Mouse (Mus musculus) retina, embryonic 14.5 days (tissue): ENCODE measurements around the gene Insr.
A peak's percentile ranks its signal among the peaks of the same experiment; 100 is the strongest.
"Not testable (repeated sequence)": the region's sequence is repeated elsewhere in the genome, so short reads cannot be mapped to it uniquely, and the experiment has no call there.

Experiments
- DNase-seq: peaks from one replicate; pipeline ENCODE4 v3.0.0-alpha.2; 2015; ENCODE audit warnings: low spot score

Insr gene

GRCm38 (mm10) chr8:3230118-3231060 is 49.0 kb downstream of the Insr start:
- DNase-seq: no peak

GRCm38 (mm10) chr8:3227423-3227822 is 52.0 kb downstream of the Insr start:
- no peak for DNase-seq

- peak; percentile 26 for DNase-seq
Measured at GRCm38 (mm10) chr8:3225731-3226130, 53.7 kb downstream of the Insr start.

DNA sequence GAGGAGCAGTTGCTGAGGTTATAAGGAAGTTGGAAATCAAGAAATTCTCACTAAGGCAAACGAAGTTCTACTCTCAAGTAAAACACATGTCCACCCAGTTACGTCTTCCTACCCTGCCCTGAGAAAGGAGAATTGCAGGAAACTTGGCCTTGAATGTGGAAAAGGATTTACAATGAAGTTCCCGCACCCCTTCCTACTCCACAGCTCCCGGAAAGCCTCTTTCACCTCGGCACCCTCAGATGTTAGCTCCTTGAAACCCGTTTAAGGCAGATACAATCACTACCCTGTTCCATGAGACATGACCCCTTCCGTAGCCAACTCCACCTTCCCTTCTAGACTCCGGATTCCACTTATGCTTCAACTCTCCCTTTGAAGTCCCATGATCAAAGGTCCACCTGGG is 54.2 kb downstream of the Insr start:
- DNase-seq: no peak

DNA sequence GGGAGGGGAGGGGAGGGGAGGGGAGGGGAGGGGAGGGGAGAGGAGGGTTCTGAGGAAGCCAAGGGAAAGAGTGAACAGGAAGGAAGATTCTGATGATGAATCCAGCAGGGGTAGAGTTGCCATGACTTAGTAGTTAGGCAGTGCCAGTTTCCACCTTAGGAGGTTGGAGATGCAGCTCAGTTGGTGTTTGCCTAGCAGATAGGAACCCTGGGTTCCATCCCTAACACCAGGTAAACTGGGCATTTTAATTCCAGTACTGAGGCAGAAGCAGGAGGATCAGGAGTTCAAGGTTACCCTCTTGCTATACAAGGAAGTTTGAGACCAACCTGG is 56.8 kb downstream of the Insr start:
- DNase-seq: no peak

DNA sequence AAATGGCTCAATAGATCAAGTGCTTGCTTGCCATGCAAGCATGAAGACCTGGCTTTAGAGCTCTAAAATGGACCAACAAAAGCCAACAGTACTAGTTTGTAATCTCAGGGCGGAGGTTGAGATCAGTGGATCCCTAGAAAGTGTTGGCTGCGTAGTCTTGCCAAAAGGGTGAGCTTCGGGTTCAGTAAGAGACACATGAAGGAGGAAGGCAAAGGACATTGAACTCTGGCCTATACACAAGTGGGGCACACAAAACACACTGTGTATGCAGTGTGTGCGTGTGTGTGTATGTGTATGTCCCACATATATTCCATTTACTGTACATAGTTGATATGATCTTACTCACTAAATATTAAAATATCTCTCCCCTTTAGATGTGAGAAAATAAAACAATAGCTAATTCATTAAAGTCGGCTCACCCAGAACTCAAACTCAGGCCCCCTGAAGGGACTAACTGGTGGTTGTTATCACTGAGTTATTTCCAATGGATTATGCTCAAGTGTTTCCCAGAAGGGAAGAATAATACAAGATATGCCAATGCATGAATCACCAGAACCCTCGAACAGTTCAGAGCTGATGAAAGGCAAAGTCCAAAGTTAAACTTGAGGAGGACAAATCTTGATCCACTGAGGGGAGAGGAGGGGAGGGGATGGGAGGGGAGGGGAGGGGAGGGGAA is 57.3 kb downstream of the Insr start:
- DNase-seq: no peak

DNA sequence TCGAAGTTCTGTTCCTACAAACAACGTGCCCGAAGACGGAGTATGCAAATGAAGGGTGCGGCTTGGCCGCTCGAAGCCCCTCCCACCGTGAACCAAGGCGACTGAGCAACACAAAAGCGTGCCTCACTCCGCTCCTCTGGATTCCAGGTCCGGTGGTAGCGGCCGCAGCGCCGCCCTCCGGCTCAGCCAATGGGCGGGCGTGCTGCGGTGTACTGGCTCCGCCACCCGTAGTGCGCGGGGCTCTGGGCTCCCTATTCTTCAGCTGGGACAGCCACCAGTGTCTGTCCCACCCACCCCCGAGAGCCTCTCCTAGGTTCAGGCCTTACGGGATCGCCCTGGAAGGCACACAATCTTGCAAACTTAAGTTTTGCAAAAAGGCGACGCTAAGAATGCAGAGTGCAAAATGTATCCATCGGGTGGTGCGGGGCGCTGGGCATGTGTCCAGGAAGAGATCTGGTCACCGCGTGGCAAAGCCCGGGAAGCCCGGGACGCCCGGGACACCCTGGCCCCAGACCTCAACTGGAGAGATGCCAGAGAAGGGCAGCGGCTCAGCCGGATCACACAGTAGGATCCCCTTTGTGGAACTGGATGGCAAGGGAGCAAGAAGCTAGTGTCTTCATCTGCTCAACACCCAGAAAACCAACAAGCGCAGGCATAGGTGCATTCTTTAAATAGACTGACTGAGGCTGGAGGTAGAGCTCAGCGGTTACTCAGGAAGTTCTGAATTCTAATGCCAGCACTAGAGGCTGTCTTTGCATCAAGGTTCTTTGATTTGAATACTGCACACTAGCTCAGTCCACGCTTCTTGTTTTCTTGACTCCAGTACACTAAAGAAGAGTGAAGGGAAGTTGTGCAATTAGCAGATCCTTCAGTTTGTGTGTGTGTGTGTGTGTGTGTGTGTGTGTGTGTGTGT is 58.1 kb downstream of the Insr start:
- peak; percentile 94 for DNase-seq

DNA sequence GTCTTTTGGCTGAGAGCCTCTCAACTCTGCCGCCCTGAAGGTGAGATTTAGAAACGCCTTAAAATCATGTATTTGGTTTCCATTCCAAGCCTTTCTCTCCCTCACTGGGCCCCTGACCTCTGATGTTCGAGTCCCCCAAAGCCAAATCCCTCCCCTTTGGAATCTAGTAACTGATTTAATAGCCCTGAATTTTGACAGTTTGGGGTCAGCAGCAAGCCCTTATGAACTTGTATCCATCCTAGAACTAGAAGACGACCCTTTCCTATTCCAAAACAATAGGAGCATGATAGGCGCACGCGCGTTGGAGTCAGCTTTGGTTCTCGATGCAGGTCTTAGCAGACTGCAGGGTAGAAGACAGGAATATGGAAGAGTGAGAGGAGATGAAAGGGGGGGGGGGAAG is 58.9 kb downstream of the Insr start:
- peak; percentile 59 for DNase-seq

DNA sequence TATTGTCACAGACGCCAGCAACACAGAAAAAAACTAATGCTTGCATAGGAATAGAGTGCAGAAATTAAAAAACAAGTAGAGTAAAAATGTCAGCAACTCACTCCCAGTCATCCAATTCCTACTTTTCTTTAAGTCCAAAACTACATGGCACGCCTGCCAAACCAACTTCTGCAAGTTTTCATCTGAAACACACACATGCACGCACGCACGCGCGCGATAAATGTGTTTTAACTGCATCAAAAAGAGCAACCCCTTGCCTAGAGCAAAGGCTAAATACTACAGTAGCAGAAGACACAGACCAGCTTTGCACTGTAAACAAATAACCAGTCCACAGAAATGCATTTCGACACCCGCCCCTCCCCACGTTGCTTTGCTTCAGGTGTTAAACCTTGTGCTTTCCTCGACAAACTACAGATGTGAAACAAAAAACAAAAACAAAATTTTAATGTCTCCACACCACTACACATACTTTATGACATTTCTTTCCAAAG is 59.5 kb downstream of the Insr start:
- DNase-seq: no peak

- no peak for DNase-seq
Measured at GRCm38 (mm10) chr8:3219266-3219665, 60.2 kb downstream of the Insr start.

DNA sequence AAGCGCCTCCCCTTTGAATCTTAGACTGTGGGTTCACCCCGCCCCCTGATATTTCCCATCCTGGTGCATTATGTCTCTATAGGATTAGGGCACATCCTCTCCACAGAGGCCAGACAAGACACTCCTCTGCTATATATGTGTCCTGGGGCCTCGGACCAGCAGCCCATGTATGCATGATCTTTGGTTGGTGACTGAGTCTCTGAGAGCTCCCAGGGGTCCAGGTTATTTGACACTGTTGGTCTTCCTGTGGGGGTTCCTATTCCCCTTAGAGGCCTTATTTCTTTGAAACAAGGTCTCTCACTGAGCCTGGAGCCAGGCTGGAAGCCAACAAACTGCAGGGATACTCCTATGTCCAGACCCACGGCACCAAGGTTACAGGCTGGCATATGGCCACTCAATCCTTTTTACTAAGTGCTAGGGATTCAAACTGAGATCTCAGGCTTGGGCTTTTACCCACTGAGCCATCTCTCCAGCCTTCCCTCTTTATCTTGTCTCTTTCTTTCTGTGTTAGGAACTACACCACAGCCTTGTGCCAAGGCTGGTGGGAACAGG is 62.8 kb downstream of the Insr start:
- DNase-seq: no peak

DNA sequence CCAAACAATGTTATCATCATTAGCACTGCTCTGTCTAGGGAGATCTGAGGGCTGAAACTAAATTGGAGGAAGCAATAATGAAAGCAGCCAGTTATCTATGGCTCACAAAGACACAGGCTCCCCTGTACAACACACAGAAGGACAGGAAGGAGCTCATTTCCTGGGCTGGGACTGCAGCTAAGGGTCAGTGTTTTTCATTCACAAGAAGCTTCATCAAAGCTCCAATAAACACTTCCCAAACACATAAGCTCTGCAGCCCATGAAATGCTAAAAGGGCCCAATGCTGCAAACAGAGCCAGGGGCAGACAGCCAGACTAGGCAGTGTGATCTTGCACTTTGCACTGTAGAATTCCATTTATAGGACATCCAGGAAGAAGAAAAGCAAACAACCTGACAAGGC is 63.9 kb downstream of the Insr start:
- peak; percentile 27 for DNase-seq

DNA sequence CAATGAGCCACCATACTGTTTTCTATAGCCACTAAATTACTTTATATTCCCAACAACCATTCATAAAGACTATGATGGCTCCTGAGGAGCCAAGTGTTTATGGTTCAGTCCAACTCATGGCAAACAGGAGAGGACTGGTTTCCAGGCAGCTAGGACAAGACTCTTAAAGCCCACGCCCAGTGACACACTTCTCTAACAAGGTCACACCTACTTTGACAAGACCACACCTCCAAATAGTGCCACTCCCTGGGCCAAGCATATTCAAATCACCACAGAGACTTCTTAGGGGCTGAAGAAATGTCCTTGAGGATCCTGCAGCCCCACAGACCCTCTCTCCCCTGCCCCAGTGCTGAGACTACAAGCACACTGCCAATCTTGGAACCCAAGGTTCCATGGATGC is 64.8 kb downstream of the Insr start:
- DNase-seq: no peak

DNA sequence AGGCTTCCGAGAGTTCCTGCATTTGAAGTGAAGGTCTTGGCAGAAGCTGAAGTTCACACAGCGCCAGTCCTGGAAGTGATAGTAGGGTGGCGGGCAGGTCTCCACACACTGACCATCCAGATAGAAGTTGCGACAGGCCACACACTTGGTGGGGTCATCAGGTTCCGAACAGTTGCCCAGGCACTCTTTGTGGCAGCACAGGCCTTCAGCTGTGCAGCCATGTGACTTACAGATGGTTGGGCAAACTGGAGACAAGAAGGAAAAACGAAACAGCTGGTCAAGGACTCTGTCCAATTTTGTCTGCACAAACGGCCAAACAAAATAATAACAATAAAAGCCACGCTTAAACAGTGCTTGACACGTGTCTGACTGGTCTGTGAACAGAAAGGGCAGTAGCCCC is 68.0 kb downstream of the Insr start:
- DNase-seq: no peak

GRCm38 (mm10) chr8:3209960-3210359 is 69.5 kb downstream of the Insr start:
- DNase-seq: no peak

DNA sequence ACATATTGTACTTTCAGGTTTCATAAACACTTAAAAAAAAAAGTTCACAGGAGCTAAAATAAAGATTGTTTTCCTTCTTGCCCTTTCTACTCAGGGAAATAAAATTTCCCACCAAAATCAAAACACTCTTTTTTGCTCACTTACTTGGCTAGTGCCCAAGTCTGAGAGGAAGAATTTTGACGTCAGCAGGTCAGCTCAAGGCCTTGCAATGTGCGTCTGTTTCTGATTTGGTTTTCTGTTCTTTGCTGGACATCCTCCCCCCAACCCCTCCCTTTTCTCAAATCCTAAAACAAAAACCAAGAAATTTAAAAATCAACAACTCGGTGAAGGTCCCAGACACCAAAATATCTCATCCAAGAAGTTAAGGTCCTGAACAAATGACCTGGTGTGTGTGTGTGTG is 70.1 kb downstream of the Insr start:
- DNase-seq: no peak

DNA sequence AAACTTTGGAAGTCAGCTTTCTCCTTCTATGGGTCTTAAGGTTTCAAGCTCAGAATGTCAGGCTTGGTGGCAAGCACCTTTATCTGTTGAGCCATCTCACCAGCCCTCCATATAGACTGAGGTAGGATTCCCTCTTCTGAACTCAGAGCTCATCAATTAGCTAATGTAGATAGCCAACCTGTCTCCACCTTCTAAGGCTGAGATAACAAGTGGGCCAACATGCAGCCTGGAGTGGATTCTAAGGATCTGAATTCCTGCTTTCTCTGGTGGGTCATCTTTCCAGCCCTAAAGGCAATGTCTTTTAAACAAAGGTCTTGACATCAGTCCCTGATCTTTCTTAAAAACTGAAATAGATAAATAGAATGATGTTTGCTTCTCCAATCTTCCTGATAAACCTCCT is 70.7 kb downstream of the Insr start:
- DNase-seq: no peak

GRCm38 (mm10) chr8:3204758-3205443 is 74.5 kb downstream of the Insr start:
- no peak for DNase-seq

- DNase-seq: no peak
Measured at GRCm38 (mm10) chr8:3202792-3203191, 76.6 kb downstream of the Insr start.

DNA sequence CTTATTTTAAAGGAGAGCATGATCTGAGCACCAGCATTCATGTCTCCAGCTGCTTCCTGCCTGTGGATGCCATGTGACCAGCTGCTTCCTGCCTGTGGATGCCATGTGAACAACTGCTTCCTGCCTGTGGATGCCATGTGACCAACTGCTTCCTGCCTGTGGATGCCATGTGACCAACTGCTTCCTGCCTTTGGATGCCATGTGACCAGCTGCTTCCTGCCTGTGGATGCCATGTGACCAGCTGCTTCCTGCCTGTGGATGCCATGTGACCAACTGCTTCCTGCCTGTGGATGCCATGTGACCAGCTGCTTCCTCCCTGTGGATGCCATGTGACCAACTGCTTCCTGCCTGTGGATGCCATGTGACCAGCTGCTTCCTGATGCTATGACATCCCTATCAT is 85.1 kb downstream of the Insr start:
- DNase-seq: not testable (repeated sequence)

DNA sequence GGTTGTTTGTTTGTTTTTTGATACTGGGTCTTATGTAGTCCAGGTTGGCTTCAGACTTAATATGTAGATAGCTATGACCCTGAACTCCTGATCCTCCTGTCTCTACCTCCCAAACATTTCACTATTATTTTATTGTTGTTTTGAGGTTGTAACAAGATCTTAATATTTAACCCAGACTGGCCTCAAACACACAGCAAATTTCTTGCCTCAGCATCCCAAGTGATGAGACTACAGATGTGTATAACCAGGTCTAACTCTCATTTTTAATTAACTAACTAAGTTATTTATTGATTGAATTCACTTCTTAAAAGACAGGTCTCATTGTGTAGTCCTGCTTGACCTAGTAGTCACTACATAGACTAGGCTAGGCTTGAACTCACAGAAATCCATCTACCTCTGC is 88.4 kb downstream of the Insr start:
- DNase-seq: no peak
